Mouse (Mus musculus): Measurements from ENCODE around the gene Dctn2. TPM values are rescaled to one million over a fixed set of nuclear protein-coding genes. Genes with fewer than 3 reads are reported as not detected.
A peak's percentile ranks its signal among the peaks of the same experiment; 100 is the strongest.

Gene Dctn2
- polyA plus RNA-seq, 1 experiment, result 250 TPM

DNA sequence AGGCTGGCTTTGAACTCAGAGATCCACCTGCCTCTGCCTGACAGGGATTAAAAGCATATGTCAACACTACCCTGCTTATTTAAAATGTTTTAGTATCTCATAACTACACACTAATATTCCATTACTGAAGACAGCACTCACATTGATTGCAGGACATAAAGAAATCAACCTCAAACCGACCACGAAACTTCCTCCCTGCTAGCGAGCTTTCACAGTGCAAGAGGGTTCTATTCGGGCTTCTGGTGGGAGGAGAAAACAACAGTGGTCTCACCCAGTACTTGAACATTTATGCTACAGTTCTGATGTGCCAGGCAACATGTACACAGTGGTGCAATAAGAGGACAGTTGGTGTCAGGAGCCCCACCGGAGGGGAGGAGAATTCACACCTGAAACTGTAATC, 15.4 kb upstream of the Dctn2 start:
- H3K4me3 ChIP-seq, result no peak overlapping the region
- H3K27me3 ChIP-seq (ENCODE audit: control insufficient read depth, insufficient read depth, insufficient read length), result peaks cover 42% of the 10 kb centered on the region
- H3K36me3 ChIP-seq (ENCODE audit: control insufficient read depth, insufficient read depth), result no peaks in the 10 kb centered on the region
- no peak overlapping the region for H3ac ChIP-seq (ENCODE audit: control insufficient read depth, insufficient read length)
- H3K4me2 ChIP-seq (ENCODE audit: low read depth), result no peak overlapping the region
- no peaks in the 10 kb centered on the region for H3K79me2 ChIP-seq (ENCODE audit: control insufficient read depth, insufficient read depth)
- no peak for TF ChIP-seq MYOG (IDR thresholded peaks at IDR 0.05; ENCODE audit: control insufficient read depth in 1 of 3, insufficient read depth in 1 of 3, insufficient read length in 2 of 3, low read depth in 2 of 3)
- TF ChIP-seq TCF3 (IDR thresholded peaks at IDR 0.05; ENCODE audit: insufficient read length, low read depth), result no peak
- TF ChIP-seq CEBPB (IDR thresholded peaks at IDR 0.05; ENCODE audit: insufficient read depth, poor library complexity, severe bottlenecking), result no peak
- no peak for TF ChIP-seq SRF (IDR thresholded peaks at IDR 0.05; ENCODE audit: control insufficient read depth, insufficient read length, low read depth)
- no peak for TF ChIP-seq POLR2AphosphoS2 (IDR thresholded peaks at IDR 0.05; ENCODE audit: insufficient read length, low read depth)
- TF ChIP-seq USF1 (IDR thresholded peaks at IDR 0.05; ENCODE audit: low read depth), result no peak
- TF ChIP-seq POLR2A (IDR thresholded peaks at IDR 0.05; ENCODE audit: insufficient read length, low read depth), result no peak

DNA sequence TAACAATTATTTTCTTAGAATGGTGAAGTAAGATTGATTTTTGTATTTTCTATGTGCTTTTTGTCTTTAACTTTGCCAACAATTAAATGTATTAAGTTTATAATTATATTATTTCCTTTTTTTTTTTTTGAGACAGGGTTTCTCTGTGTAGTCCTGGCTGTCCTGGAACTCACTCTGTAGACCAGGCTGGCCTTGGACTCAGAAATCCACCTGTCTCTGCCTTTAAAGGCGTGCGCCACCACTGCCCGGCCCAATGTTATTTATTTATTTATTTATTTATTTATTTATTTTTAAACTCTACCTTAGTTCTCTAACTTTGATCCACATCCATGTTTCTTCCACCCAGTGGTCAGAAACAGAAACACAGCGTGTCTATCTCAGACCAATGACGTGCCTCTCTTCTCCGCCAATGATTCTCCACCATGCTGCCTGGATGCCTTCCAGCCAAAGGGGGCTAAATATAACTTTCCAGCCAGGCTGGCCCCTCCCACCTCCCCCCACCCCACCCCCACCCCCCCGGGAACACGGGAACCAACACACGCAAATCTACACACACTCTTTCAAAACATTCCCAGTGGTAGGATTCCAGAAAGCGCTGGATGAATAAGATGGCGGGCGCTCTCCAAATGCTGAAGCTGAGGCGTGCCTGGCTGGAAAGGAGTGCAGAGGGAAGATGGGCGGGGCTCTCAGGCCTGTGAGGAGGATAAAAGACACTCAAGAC, 10.4 kb upstream of the Dctn2 start:
- no peak for TF ChIP-seq MYOG (IDR thresholded peaks at IDR 0.05; ENCODE audit: control insufficient read depth in 1 of 3, insufficient read depth in 1 of 3, insufficient read length in 2 of 3, low read depth in 2 of 3)
- TF ChIP-seq REST (IDR thresholded peaks at IDR 0.05; ENCODE audit: insufficient read depth, insufficient read length), result peak; percentile 72
- no peak overlapping the region for H3K4me3 ChIP-seq
- H3K79me2 ChIP-seq (ENCODE audit: control insufficient read depth, insufficient read depth), result no peaks in the 10 kb centered on the region
- H3K36me3 ChIP-seq (ENCODE audit: control insufficient read depth, insufficient read depth), result no peaks in the 10 kb centered on the region
- H3ac ChIP-seq (ENCODE audit: control insufficient read depth, insufficient read length), result no peak overlapping the region
- peaks cover 35% of the 10 kb centered on the region for H3K27me3 ChIP-seq (ENCODE audit: control insufficient read depth, insufficient read depth, insufficient read length)
- no peak overlapping the region for H3K4me2 ChIP-seq (ENCODE audit: low read depth)

DNA sequence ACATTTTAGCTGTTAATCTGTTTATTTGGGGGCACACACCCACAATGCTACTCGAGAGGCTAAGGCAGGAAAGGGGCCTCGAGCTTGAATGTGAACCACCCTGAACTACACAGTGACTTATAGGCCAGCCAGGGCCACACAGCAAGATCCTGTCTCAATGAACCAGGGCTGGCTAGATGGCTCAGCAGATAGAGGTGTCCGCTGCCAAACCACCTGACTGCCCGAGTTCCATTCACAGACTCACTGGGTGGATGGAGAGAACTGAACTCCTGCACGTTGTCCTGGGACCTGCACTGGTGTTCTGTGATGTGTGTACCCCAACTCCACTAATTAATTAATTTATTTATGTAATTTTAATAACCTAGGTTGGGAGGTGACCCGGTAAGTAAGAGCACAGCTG, 8.4 kb upstream of the Dctn2 start:
- no peak overlapping the region for H3K4me3 ChIP-seq
- H3K27me3 ChIP-seq (ENCODE audit: control insufficient read depth, insufficient read depth, insufficient read length), result peaks cover 34% of the 10 kb centered on the region
- no peaks in the 10 kb centered on the region for H3K79me2 ChIP-seq (ENCODE audit: control insufficient read depth, insufficient read depth)
- no peak overlapping the region for H3K4me2 ChIP-seq (ENCODE audit: low read depth)
- TF ChIP-seq POLR2A (IDR thresholded peaks at IDR 0.05; ENCODE audit: insufficient read length, low read depth), result no peak
- TF ChIP-seq TCF12 (IDR thresholded peaks at IDR 0.05; ENCODE audit: insufficient read depth, poor library complexity, severe bottlenecking), result no peak
- TF ChIP-seq TCF3 (IDR thresholded peaks at IDR 0.05; ENCODE audit: insufficient read length, low read depth), result no peak
- TF ChIP-seq USF1 (IDR thresholded peaks at IDR 0.05; ENCODE audit: low read depth), result no peak
- TF ChIP-seq MYOG (IDR thresholded peaks at IDR 0.05; ENCODE audit: control insufficient read depth in 1 of 3, insufficient read depth in 1 of 3, insufficient read length in 2 of 3, low read depth in 2 of 3), result no peak
- TF ChIP-seq REST (IDR thresholded peaks at IDR 0.05; ENCODE audit: insufficient read depth, insufficient read length), result no peak
- no peak for TF ChIP-seq E2F4 (IDR thresholded peaks at IDR 0.05; ENCODE audit: insufficient read depth)
- TF ChIP-seq MAX (IDR thresholded peaks at IDR 0.05; ENCODE audit: low read depth), result no peak
- TF ChIP-seq MYOD1 (IDR thresholded peaks at IDR 0.05; ENCODE audit: control insufficient read depth in 1 of 3, insufficient read length in 2 of 3, low read depth in 2 of 3), result no peak
- no peak for TF ChIP-seq SRF (IDR thresholded peaks at IDR 0.05; ENCODE audit: control insufficient read depth, insufficient read length, low read depth)
- no peak for TF ChIP-seq CEBPB (IDR thresholded peaks at IDR 0.05; ENCODE audit: insufficient read depth, poor library complexity, severe bottlenecking)
- TF ChIP-seq POLR2AphosphoS2 (IDR thresholded peaks at IDR 0.05; ENCODE audit: insufficient read length, low read depth), result no peak
- H3ac ChIP-seq (ENCODE audit: control insufficient read depth, insufficient read length), result no peak overlapping the region
- H3K36me3 ChIP-seq (ENCODE audit: control insufficient read depth, insufficient read depth), result no peaks in the 10 kb centered on the region

DNA sequence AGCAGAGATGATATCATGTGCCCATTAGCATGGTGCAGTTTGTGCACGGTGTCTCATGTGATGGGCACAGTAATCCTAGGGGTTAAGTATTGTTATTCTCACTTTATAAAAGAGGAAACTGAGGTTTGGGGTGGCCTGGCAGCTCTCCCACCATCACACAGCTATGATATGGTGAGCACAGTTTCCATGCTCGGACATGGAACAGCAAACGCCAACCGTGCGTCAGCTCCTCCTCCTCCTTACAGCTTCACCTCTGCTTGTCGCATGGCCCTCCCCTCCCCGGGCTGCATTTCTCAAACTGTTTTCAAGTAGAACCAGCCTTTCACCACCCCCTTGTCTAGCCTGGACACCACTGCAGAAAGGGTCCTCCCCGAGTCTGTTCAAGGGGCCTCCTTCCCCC, 7.7 kb upstream of the Dctn2 start:
- Histone ChIP-seq H3ac (ENCODE audit: control insufficient read depth, insufficient read length) (no peak overlapping the region), H3K27me3 (ENCODE audit: control insufficient read depth, insufficient read depth, insufficient read length) (peaks cover 40% of the 10 kb centered on the region), H3K4me3 (no peak overlapping the region), H3K79me2 (ENCODE audit: control insufficient read depth, insufficient read depth) (no peaks in the 10 kb centered on the region), H3K36me3 (ENCODE audit: control insufficient read depth, insufficient read depth) (no peaks in the 10 kb centered on the region), H3K4me2 (ENCODE audit: low read depth) (no peak overlapping the region)
- no peak for TF ChIP-seq MYOG (IDR thresholded peaks at IDR 0.05; ENCODE audit: control insufficient read depth in 1 of 3, insufficient read depth in 1 of 3, insufficient read length in 2 of 3, low read depth in 2 of 3)
- no peak for TF ChIP-seq POLR2AphosphoS2 (IDR thresholded peaks at IDR 0.05; ENCODE audit: insufficient read length, low read depth)
- no peak for TF ChIP-seq SRF (IDR thresholded peaks at IDR 0.05; ENCODE audit: control insufficient read depth, insufficient read length, low read depth)
- TF ChIP-seq E2F4 (IDR thresholded peaks at IDR 0.05; ENCODE audit: insufficient read depth), result no peak
- TF ChIP-seq USF1 (IDR thresholded peaks at IDR 0.05; ENCODE audit: low read depth), result no peak
- TF ChIP-seq MAX (IDR thresholded peaks at IDR 0.05; ENCODE audit: low read depth), result no peak
- TF ChIP-seq POLR2A (IDR thresholded peaks at IDR 0.05; ENCODE audit: insufficient read length, low read depth), result no peak
- no peak for TF ChIP-seq MYOD1 (IDR thresholded peaks at IDR 0.05; ENCODE audit: control insufficient read depth in 1 of 3, insufficient read length in 2 of 3, low read depth in 2 of 3)
- no peak for TF ChIP-seq TCF3 (IDR thresholded peaks at IDR 0.05; ENCODE audit: insufficient read length, low read depth)
- no peak for TF ChIP-seq REST (IDR thresholded peaks at IDR 0.05; ENCODE audit: insufficient read depth, insufficient read length)
- no peak for TF ChIP-seq CEBPB (IDR thresholded peaks at IDR 0.05; ENCODE audit: insufficient read depth, poor library complexity, severe bottlenecking)
- no peak for TF ChIP-seq TCF12 (IDR thresholded peaks at IDR 0.05; ENCODE audit: insufficient read depth, poor library complexity, severe bottlenecking)
